Mouse (Mus musculus) thymus, adult 2 months (tissue): ENCODE measurements at regions not wholly inside any gene's neighbourhood (a gene's known extent, or its start where the extent isn't known, plus 50 kb on each side); places are given as distances from the start of the nearest gene placed in this dataset.

ENCODE experiments used
- DNase-seq: peaks from one replicate; pipeline ENCODE4 v3.0.0; 2021
- H3K27ac ChIP-seq: fragments of 200-500 bp; 2 replicates; pipeline ENCODE4 v1.5.1; 2012; ENCODE audit warnings: low read length, control low read depth; ENCODE audit not compliant: control insufficient read depth, insufficient read depth
- H3K27me3 ChIP-seq: fragments of 200-500 bp; 2 replicates; pipeline ENCODE4 v1.6.1; 2012; ENCODE audit warnings: mild to moderate bottlenecking, low read length, moderate library complexity, mixed read lengths; ENCODE audit not compliant: control insufficient read depth, insufficient read depth
- H3K36me3 ChIP-seq: fragments of 200-500 bp; 2 replicates; pipeline ENCODE4 v1.6.1; 2012; ENCODE audit warnings: mild to moderate bottlenecking, low read length, moderate library complexity; ENCODE audit not compliant: control insufficient read depth, insufficient read depth
- H3K4me1 ChIP-seq: fragments of 200-500 bp; replicated peaks from 2 replicates; pipeline ENCODE4 v1.6.1; 2012; ENCODE audit warnings: low read length; ENCODE audit not compliant: control insufficient read depth, insufficient read depth
- H3K4me3 ChIP-seq: fragments of 200-500 bp; 2 replicates; pipeline ENCODE4 v1.5.1; 2012; ENCODE audit warnings: mild to moderate bottlenecking, low read length, control low read depth, moderate library complexity; ENCODE audit not compliant: control insufficient read depth, insufficient read depth
- CTCF ChIP-seq: fragments of 200-500 bp; IDR thresholded peaks from 2 replicates; pipeline ENCODE4 v1.5.1; 2012; ENCODE audit warnings: mild to moderate bottlenecking, control low read depth, low read length, moderate library complexity, borderline replicate concordance; ENCODE audit not compliant: control insufficient read depth, poor library complexity, insufficient read depth; ENCODE audit errors: extremely low read depth
- POLR2A ChIP-seq: fragments of 200-500 bp; IDR thresholded peaks from 2 replicates; pipeline ENCODE4 v1.6.1; 2012; ENCODE audit warnings: mild to moderate bottlenecking, low read length, control low read depth, moderate library complexity; ENCODE audit not compliant: control insufficient read depth, poor library complexity, insufficient read depth; ENCODE audit errors: extremely low read depth
- WGBS: fragments of 180-500 bp; shearing (Covaris S2); methylation state at CpG from one replicate; pipeline ENCODE4 v1.1.7; 2018; 5-methylcytosine and 5-hydroxymethylcytosine counted together

- no peak for DNase-seq
- H3K4me1 ChIP-seq: no peaks in the 10 kb centered on the region
- TF ChIP-seq POLR2A (no peak), CTCF (no peak)
Observed at GRCm38 (mm10) chr7:116596914-116597313, 92.7 kb downstream of the Nucb2 start.

GRCm38 (mm10) chr7:116600340-116600739, 96.2 kb downstream of the Nucb2 start:
- no peaks in the 10 kb centered on the region for H3K4me1 ChIP-seq
- H3K27ac ChIP-seq: no peak overlapping the region
- H3K4me3 ChIP-seq: no peak overlapping the region
- H3K36me3 ChIP-seq: no peaks in the 10 kb centered on the region
- no peaks in the 10 kb centered on the region for H3K27me3 ChIP-seq
- no peak for DNase-seq
- TF ChIP-seq CTCF (no peak), POLR2A (no peak)
- WGBS: 96% methylated on average over 3 of the region's 3 CpGs

More at GRCm38 (mm10) chr7:116596914-116597313, 92.7 kb downstream of the Nucb2 start:
- Histone ChIP-seq H3K36me3 (no peaks in the 10 kb centered on the region), H3K27me3 (no peaks in the 10 kb centered on the region), H3K27ac (no peak overlapping the region), H3K4me3 (no peak overlapping the region)

- Histone ChIP-seq H3K27me3 (no peaks in the 10 kb centered on the region), H3K4me3 (no peak overlapping the region), H3K4me1 (peaks cover 6% of the 10 kb centered on the region), H3K27ac (no peak overlapping the region), H3K36me3 (no peaks in the 10 kb centered on the region)
- WGBS: 65% methylated on average over 6 of the region's 6 CpGs
- no peak for DNase-seq
- no peak for TF ChIP-seq CTCF
- no peak for TF ChIP-seq POLR2A
Observed at GRCm38 (mm10) chr7:116603167-116603839, 99.1 kb downstream of the Nucb2 start.

- TF ChIP-seq POLR2A (no peak), CTCF (no peak)
- no peak overlapping the region for H3K4me3 ChIP-seq
- H3K4me1 ChIP-seq: peaks cover 6% of the 10 kb centered on the region
- H3K27ac ChIP-seq: no peak overlapping the region
- 82% methylated on average over 3 of the region's 3 CpGs for WGBS
- no peaks in the 10 kb centered on the region for H3K36me3 ChIP-seq
- no peak for DNase-seq
- no peaks in the 10 kb centered on the region for H3K27me3 ChIP-seq
Observed at GRCm38 (mm10) chr7:116603840-116604194, 99.6 kb downstream of the Nucb2 start.

GRCm38 (mm10) chr7:116606255-116606654, 102.1 kb downstream of the Nucb2 start:
- Histone ChIP-seq H3K27me3 (no peaks in the 10 kb centered on the region), H3K4me1 (peaks cover 6% of the 10 kb centered on the region), H3K27ac (no peak overlapping the region), H3K4me3 (no peak overlapping the region), H3K36me3 (no peaks in the 10 kb centered on the region)
- no peak for TF ChIP-seq POLR2A
- DNase-seq: no peak
- 95% methylated on average over 6 of the region's 6 CpGs for WGBS

- WGBS: 66% methylated on average over 6 of the region's 6 CpGs
- H3K36me3 ChIP-seq: no peaks in the 10 kb centered on the region
- H3K27me3 ChIP-seq: no peaks in the 10 kb centered on the region
- no peak for DNase-seq
- H3K27ac ChIP-seq: no peak overlapping the region
- H3K4me3 ChIP-seq: no peak overlapping the region
- no peak for TF ChIP-seq POLR2A
- TF ChIP-seq CTCF: no peak
- peaks cover 6% of the 10 kb centered on the region for H3K4me1 ChIP-seq
Observed at GRCm38 (mm10) chr7:116606751-116607483, 102.7 kb downstream of the Nucb2 start.
